Mouse (Mus musculus): Measurements from ENCODE around the gene D10Wsu102e. TPM values are rescaled to one million over a fixed set of nuclear protein-coding genes. Genes with fewer than 3 reads are reported as not detected.

D10Wsu102e gene
- polyA plus RNA-seq (2014; fragmentation: Illumina TruSeq; extraction: RNeasy Lipid Tissue Mini Kit (QIAGEN cat#74804)) = 2.3 TPM

GRCm38 (mm10) chr10:83359956-83360355 is at the start of gene D10Wsu102e:
TSS of gene D10Wsu102e (plus strand) at chr10:83360221.

GRCm38 (mm10) chr10:83337159-83337951 is 22.7 kb upstream of the D10Wsu102e start, which contains the start of gene Slc41a2:
TSS of gene Slc41a2 (minus strand) at chr10:83337882.

GRCm38 (mm10) chr10:83533910-83534283 is 173.9 kb downstream of the D10Wsu102e start, which contains the start of gene Aldh1l2:
TSS of gene Aldh1l2 (minus strand) at chr10:83534140.

Other genes with a start within 250 kb of the D10Wsu102e start
- gene Slc41a2, start 22.3 kb upstream of the D10Wsu102e start, polyA plus RNA-seq (2014; fragmentation: Illumina TruSeq; extraction: RNeasy Lipid Tissue Mini Kit (QIAGEN cat#74804)) = 9.2 TPM
- gene Aldh1l2, start 173.9 kb downstream of the D10Wsu102e start, polyA plus RNA-seq (2014; fragmentation: Illumina TruSeq; extraction: RNeasy Lipid Tissue Mini Kit (QIAGEN cat#74804)) = 1.3 TPM
- gene Washc4, start 183.5 kb downstream of the D10Wsu102e start, polyA plus RNA-seq (2014; fragmentation: Illumina TruSeq; extraction: RNeasy Lipid Tissue Mini Kit (QIAGEN cat#74804)) = 101 TPM

Data from ovary, adult 10 weeks (tissue).